Mouse (Mus musculus): ENCODE results near the gene Dmkn.

The Dmkn gene

DNA sequence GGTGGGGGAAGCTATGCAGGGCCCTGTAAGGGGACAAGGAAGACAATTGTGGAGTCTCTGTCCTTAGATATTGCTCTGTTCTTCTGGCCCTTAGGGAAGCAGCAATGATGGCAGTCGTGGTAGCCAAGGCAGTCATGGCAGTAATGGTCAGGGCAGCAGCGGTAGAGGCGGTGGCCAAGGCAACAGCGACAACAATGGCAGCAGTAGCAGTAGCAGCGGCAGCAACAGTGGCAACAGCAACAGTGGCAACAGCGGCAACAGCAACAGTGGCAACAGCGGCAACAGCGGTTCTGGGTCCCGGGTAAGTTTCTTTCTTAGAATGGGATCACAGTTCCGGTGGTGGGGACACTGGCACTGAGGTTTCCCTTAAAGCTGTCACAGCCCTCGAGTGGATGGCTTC is 1.6 kb downstream of the Dmkn start:
- no peak for DNase-seq

DNA sequence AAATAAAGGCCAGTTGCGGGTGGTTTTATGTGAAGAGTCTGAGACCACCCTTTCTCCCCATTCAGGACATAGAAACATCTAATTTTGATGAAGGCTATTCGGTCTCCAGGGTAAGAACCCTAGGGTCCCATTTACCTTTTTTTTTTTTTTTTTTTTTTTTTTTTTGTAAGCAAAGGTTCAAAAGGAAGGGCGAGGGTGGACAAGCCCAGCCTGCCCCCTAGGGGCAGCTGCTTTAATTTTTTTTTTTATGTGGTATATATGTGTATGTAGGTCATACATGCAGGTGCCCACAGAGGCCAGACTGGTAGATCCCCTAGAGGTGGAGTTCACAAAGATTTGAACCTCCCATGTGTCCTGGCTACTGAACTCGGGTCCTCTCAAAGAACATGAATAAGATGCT is 2.9 kb downstream of the Dmkn start:
- no peak for DNase-seq

GRCm38 (mm10) chr7:30769236-30769635 is 5.7 kb downstream of the Dmkn start:
- DNase-seq, result no peak

GRCm38 (mm10) chr7:30776104-30776503 is 12.5 kb downstream of the Dmkn start:
- no peak for DNase-seq

DNA sequence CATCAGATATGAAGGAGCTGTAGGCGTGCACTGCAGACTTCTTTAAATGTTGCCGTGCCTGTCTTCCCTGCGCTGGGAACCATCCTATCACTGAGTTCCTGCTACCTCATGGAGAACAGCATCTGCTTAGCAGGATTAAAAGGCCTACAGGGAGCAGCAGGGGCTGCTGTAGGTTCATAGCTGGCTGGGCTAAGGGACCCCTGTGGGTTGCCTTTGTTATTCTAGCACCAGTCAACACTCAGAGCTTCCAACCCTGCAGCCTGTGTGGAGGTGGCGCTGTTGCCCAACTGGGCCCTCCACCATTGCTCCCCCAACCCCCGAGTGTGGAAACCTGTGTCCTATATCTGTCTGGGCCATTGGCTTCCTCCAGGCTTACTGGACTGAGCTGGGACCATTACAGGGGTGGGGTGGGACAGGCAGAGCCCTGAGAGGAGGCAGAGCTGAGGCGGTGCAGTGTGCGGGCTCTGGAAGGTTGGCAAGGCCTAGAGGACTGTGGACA is 13.6 kb downstream of the Dmkn start:
- DNase-seq, result no peak

DNA sequence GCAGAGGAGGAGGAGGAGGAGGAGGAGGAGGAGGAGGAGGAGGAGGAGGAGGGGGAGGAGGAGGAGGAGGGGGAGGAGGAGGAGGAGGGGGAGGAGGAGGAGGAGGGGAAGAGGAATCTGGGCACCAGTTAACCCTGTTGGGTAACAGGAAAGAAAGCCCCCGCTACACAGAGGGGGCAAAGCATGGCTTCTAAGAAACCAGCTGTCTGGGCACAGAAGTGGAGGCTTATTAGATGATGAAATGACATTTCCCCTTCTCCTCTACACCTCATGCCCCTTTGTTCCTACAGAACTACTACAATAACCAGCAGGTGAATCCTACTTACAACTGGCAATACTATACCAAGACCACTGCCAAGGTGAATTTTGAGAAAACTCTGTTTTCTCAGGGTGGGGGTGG is 14.4 kb downstream of the Dmkn start:
- no peak for DNase-seq

- DNase-seq, result no peak
Observed at GRCm38 (mm10) chr7:30781792-30782191, 18.2 kb downstream of the Dmkn start.

GRCm38 (mm10) chr7:30782658-30783057 is 19.1 kb downstream of the Dmkn start:
- DNase-seq, result no peak

GRCm38 (mm10) chr7:30785154-30785553 is 21.6 kb downstream of the Dmkn start:
- no peak for DNase-seq

DNA sequence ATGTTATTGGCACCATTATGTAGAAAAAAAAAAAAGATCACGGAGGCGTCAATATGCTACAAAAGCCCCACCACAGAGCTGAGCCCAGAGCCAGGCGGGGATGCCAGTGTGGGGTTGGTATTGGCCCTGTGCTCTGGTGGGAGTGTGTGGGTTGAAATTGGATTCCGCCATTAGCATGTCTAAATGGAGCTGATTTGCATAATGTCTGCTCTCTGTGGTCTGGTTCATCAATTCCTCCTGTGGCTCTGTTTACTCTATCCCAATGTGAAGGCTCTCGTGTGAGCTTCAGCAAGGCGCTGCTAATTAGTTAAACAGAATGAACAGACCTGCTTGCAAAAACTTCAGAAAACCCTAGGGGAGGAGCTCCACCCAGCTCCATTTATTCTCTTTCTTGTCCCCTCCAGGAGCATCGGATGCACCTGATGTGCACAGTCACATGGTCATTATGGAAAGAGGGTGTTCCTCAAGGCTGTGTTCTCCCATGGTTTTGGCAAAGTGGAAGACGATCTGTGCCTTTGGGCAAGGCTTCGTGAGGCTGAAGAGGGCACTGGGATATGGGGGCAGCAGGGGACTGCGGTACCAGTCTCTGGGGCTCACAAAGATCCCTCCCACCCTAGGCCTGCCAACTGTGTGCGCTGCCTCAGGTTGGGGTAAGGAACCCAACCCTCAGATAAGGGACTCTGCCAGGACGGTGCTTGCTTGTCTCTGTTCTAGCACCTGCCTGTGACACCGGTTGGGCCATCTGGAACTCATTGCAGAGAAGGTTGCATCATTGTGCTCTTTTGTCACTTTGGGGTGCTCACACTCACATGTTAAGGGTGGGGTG is 22.4 kb downstream of the Dmkn start:
- DNase-seq, result no peak

DNA sequence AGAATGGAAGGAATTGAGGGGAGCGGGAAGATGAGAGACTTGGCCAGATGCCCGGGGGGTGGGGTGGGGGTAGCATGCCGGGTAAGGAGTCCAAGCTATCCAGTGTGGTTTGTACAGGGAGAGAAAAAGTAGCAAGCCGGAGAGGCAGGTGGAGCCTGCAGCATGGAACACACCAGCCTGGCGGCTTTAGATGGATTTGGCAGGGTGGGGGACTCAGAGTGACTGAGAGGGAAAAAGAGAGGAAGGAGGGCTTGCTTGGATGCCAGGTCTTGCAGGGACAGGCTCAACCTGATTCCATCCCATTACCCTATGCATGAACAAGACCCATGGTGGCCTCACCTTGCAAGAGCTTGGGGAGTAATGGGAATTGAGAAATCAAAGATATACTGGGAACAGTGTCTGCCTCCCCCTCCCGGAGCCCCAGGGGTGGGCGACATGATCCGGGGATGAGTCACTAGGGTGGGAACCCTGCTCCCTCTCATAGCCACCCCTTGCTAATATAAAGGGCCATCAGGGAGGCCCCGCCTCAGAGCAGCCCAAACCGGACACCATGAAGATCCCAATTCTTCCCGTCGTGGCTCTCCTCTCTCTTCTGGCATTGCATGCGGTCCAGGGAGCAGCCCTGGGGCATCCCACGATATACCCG is 23.9 kb downstream of the Dmkn start, which contains the start of gene Krtdap:
TSS of gene Krtdap (plus strand) at position 520 of the 646 bp plus-strand sequence.
- DNase-seq, result no peak

DNA sequence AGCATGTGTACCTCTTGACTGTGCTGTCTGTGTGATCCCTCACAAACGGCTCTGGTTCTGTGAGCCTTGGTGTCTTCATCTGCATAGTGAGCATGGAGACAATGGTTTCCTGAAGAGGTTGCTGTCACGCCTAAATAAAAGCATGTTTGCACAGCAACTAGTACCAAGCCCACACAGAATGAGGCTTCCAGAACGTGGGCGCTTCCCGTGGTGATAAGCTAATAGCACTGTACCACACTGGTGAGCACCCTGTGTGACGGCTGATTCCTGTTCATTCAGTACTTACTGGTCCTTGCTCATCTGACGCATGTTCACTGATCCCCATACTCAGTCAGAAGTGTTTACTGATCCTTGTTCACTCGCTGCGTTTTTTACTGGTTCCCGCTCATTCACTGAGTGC is 26.6 kb downstream of the Dmkn start:
- DNase-seq, result no peak

DNA sequence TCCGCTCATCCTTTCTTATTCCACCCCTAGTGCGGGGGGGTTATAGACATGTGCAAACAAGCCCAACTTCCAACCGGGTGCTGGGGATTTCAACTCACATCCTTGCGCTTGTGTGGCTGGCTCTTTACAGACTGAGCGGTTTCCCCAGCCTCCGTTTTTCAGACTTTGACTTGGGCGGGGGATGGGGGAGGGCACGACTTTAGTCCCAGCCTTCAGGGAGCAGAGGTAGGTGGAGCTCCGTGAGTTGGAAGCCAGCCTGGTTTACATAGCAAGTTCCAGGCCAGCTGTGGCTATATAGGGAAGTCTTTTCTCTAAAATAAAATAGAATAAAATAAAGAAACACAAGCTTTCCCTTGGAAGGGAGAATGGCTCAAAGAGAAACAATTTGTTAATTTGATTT is 28.4 kb downstream of the Dmkn start:
- DNase-seq, result no peak

DNA sequence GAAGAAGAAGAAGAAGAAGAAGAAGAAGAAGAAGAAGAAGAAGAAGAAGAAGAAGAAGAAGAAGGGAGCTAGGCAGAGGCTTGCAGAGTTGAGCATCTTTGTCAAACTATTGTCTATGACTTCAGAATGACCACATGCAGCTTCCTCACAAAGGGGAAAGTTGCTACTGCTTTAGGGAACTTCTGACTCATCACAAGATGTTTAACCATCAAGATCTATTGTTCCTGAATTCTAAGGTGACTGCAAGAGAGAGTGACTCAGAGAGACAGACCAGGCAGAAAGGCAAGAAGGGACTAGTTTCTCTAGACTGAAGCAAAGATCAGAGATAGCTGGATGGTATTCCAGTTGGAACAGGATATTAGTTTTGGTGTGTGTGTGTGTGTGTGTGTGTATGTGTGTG is 31.4 kb downstream of the Dmkn start:
- no peak for DNase-seq

- DNase-seq, result no peak
Observed at GRCm38 (mm10) chr7:30796790-30797189, 33.2 kb downstream of the Dmkn start.

GRCm38 (mm10) chr7:30800653-30801052 is 37.1 kb downstream of the Dmkn start:
- DNase-seq, result no peak

DNA sequence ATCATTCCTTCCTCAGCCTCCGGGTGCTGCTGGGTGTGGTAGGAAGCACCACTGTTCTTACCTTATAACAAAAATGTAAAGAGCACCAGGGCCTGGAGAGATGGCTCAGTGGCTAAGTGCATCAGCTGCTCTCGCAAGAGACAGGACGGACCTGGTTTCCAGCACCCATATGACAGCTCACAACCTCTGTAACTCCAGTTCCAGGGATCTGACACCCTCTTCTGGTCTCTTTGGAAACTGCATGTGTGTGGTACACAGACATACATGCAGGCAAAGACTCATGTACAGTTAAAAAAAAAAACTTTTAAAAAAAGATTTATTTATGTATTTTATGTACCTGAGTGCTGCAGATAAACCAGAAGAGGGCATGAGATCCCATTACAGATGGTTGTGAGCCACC is 39.7 kb downstream of the Dmkn start:
- no peak for DNase-seq

- DNase-seq, result no peak
Observed at GRCm38 (mm10) chr7:30804026-30804715, 40.6 kb downstream of the Dmkn start.

DNA sequence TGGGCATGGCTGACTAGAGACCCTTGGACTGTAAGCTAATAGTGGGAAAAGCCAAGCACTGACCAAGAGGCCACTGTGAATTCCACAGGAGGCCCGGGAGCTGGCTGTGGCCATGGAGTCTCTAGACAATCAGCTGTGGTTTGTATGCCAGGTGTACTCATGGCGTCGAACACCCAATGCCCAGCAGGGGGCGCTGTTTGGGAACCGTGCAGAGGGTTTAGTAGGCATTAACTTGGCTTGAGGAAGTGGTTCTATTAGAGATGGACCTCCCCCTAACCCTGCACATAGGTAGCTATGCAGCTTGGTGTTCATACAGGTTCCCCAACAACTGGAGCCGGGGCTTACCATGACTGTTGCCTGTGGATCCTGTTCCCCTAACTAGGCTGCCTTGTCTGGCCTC is 42.4 kb downstream of the Dmkn start:
- DNase-seq, result no peak

- DNase-seq, result no peak
Observed at GRCm38 (mm10) chr7:30810319-30810718, 46.8 kb downstream of the Dmkn start.

DNA sequence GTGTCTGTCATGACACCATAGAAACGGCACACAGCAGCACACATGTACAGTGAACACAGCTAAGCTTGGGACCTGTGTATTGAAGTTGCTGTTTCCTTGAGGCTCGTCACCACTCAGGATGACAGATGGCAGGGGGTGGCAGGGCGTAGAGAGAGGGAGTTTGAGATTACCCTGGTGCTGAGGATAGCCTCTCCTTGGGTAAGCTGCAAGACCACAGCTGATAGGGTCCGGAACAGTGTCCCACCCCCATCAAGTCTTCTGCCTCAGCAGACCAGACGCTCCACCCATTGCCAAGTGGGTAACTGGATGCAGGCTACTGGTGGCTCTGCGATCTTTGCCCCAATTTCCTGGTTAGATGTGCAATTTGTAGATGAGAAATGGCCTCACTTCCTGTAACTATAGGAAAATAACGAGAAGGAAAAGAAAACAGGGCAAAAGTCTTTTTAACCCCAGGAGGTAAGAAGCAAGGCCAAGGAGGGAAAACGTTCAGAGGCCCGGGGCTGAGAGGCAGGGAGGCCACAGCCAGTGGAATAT is 48.3 kb downstream of the Dmkn start:
- no peak for DNase-seq

- DNase-seq, result peak; percentile 14
Observed at GRCm38 (mm10) chr7:30812291-30812807, 48.8 kb downstream of the Dmkn start.

- no peak for DNase-seq
Observed at GRCm38 (mm10) chr7:30820131-30820530, 56.6 kb downstream of the Dmkn start.
